ENCODE assay signal across 20 mouse cellular contexts in genomic region chr10:86794794-86795535, GRCm38 (mm10). TPM values are rescaled to one million over a fixed set of nuclear protein-coding genes. Genes with fewer than 3 reads are reported as not detected.
DNase-seq lines count a peak whose midpoint lies in the region; ATAC-seq and TF ChIP-seq lines count a peak whose summit lies in the region.
"Had no signal": no experiment of that assay in that cellular context is flagged by ENCODE, and none has a peak within 500 bp of the region (broad histone marks: within the 10 kb centered on the region; RNA-seq: fewer than 3 reads in every experiment).

No protein-coding gene starts in this region.

- no peak overlapping the region for H3K4me3 ChIP-seq in forebrain, embryonic 13.5 days
- H3K4me3 ChIP-seq in forebrain, postnatal 0 days (ENCODE audit: low read depth, low read length), result no peak overlapping the region
- H3K4me3 ChIP-seq in layer of hippocampus, adult 2 months, result no peak overlapping the region
- H3K4me3 ChIP-seq in heart, embryonic 16.5 days (ENCODE audit: low read length), result no peak overlapping the region
- H3K4me3 ChIP-seq: embryonic facial prominence, embryonic 10.5 days; limb, embryonic 13.5 days; myocyte had no signal

- H3K9me3 ChIP-seq in forebrain, embryonic 13.5 days (replicated peaks), result no peaks in the 10 kb centered on the region
- no peaks in the 10 kb centered on the region for H3K9me3 ChIP-seq in forebrain, postnatal 0 days (ENCODE audit: low read length)
- H3K9me3 ChIP-seq in heart, embryonic 16.5 days (replicated peaks; ENCODE audit: control insufficient read depth, low read length), result no peaks in the 10 kb centered on the region
- H3K9me3 ChIP-seq: embryonic facial prominence, embryonic 10.5 days; limb, embryonic 13.5 days had no signal

- no peak for DNase-seq in forebrain, postnatal 0 days
- no peak for DNase-seq in layer of hippocampus, adult 2 months (ENCODE audit: low spot score in 2 of 2)
- DNase-seq in layer of hippocampus, postnatal 36 days, result no peak
- no peak for DNase-seq in urinary bladder, postnatal 14 days (ENCODE audit: low spot score)
- no peak for DNase-seq in urinary bladder, postnatal 36 days (ENCODE audit: low spot score in 2 of 2)
- DNase-seq: adrenal gland, postnatal 25 days; cerebellum, adult 11 months; kidney, postnatal 10 days; lung, adult 18-20 months; right cerebral cortex, postnatal 4 days; thymus, postnatal 4 days had no signal

- ATAC-seq in forebrain, embryonic 13.5 days, result no peak
- ATAC-seq in forebrain, postnatal 0 days, result no peak
- ATAC-seq in activated CD4-positive, CD25-positive, alpha-beta regulatory T cell, adult 4 months, result peak; percentile 74
- ATAC-seq in heart, embryonic 16.5 days (replicated peaks; ENCODE audit: extremely low read depth, insufficient read depth, low FRiP score), result peak; percentile 73

- no peak for TF ChIP-seq CTCF in forebrain, postnatal 0 days (IDR thresholded peaks at IDR 0.05; ENCODE audit: low read depth)
- TF ChIP-seq CTCF in layer of hippocampus, adult 2 months (conservative IDR thresholded peaks at IDR 0.05), result no peak

- H3K27me3 ChIP-seq in forebrain, embryonic 13.5 days, result no peaks in the 10 kb centered on the region
- no peaks in the 10 kb centered on the region for H3K27me3 ChIP-seq in forebrain, postnatal 0 days (ENCODE audit: insufficient read depth, low read length)
- H3K27me3 ChIP-seq in heart, embryonic 16.5 days (ENCODE audit: control insufficient read depth, insufficient read depth, low read length), result no peaks in the 10 kb centered on the region
- H3K27me3 ChIP-seq: limb, embryonic 13.5 days had no signal

- no peaks in the 10 kb centered on the region for H3K36me3 ChIP-seq in forebrain, embryonic 13.5 days (ENCODE audit: poor library complexity, severe bottlenecking)
- no peaks in the 10 kb centered on the region for H3K36me3 ChIP-seq in forebrain, postnatal 0 days (ENCODE audit: insufficient read depth)
- no peaks in the 10 kb centered on the region for H3K36me3 ChIP-seq in heart, embryonic 16.5 days (ENCODE audit: control insufficient read depth, insufficient read depth)
- H3K36me3 ChIP-seq: embryonic facial prominence, embryonic 10.5 days; limb, embryonic 13.5 days had no signal

- H3K27ac ChIP-seq in forebrain, embryonic 13.5 days, result no peak overlapping the region
- H3K27ac ChIP-seq in forebrain, postnatal 0 days (ENCODE audit: low read depth, low read length), result no peak overlapping the region
- peak overlapping the region; percentile 70 for H3K27ac ChIP-seq in layer of hippocampus, adult 2 months
- peak overlapping the region; percentile 86 for H3K27ac ChIP-seq in heart, embryonic 16.5 days (ENCODE audit: low read length)
- H3K27ac ChIP-seq: embryonic facial prominence, embryonic 10.5 days; limb, embryonic 13.5 days had no signal

- 0 out of 2 replicates have a peak overlapping the region, but pooled peaks have one; percentile 16 for H3K9ac ChIP-seq in forebrain, embryonic 13.5 days
- no peak overlapping the region for H3K9ac ChIP-seq in forebrain, postnatal 0 days
- H3K9ac ChIP-seq in heart, embryonic 16.5 days (ENCODE audit: low read length), result peak overlapping the region; percentile 50
- H3K9ac ChIP-seq: limb, embryonic 13.5 days had no signal

- no peaks in the 10 kb centered on the region for H3K4me1 ChIP-seq in forebrain, embryonic 13.5 days
- no peaks in the 10 kb centered on the region; the same call in 1 of the 2 replicates for H3K4me1 ChIP-seq in forebrain, postnatal 0 days (ENCODE audit: insufficient read depth)
- H3K4me1 ChIP-seq in heart, embryonic 16.5 days (ENCODE audit: control insufficient read depth, insufficient read depth, low read length), result peaks cover 35% of the 10 kb centered on the region
- H3K4me1 ChIP-seq: limb, embryonic 13.5 days had no signal

- WGBS in forebrain, embryonic 13.5 days, result 95% methylated on average over 9 of the region's 9 CpGs
- 88% methylated on average over 9 of the region's 9 CpGs for WGBS in forebrain, postnatal 0 days
- 74% methylated on average over 9 of the region's 9 CpGs for WGBS in heart, embryonic 16.5 days

- no peak overlapping the region for H3K4me2 ChIP-seq in forebrain, embryonic 13.5 days
- H3K4me2 ChIP-seq in forebrain, postnatal 0 days (ENCODE audit: low read depth), result no peak overlapping the region
- no peak overlapping the region for H3K4me2 ChIP-seq in heart, embryonic 16.5 days (ENCODE audit: low read depth, low read length)
- H3K4me2 ChIP-seq: limb, embryonic 13.5 days had no signal

RNA-seq across cellular contexts. Expression of gene Nt5dc3, which starts 16.2 kb away (rescaled TPM):
- 3.5 and 4.3 TPM in 2 replicates for polyA plus RNA-seq in forebrain, embryonic 13.5 days (2015; fragmentation: Nextera tagmentation; extraction: Ambion mirVana)
- total RNA-seq in forebrain, postnatal 0 days (2014; rRNA removed), result 30.2 and 42.2 TPM in 2 replicates
- 7.2 and 9.3 TPM in 2 replicates for polyA plus RNA-seq in forebrain, postnatal 0 days (2015; fragmentation: Nextera tagmentation; extraction: Ambion mirVana)
- 100 to 1,000 TPM; 126 to 148 TPM for total RNA-seq in layer of hippocampus, adult 2 months (2021)
- 100 to 1,000 TPM; 133 to 138 TPM for total RNA-seq in layer of hippocampus, postnatal 36 days (2021)
- polyA plus RNA-seq in activated CD4-positive, CD25-positive, alpha-beta regulatory T cell, adult 4 months (2017; shearing (Covaris generic)), result 1 to 10 TPM in 1 of 2 experiments, under 1 TPM in 1; 0.79 to 1.2 TPM
- polyA plus RNA-seq in heart, embryonic 16.5 days (2015; fragmentation: Nextera tagmentation; extraction: Ambion mirVana), result 4.8 and 5.0 TPM in 2 replicates

RNA-seq across cellular contexts. Expression of gene Gm49358, which starts 31.2 kb away (rescaled TPM):
- polyA plus RNA-seq in forebrain, embryonic 13.5 days (2015; fragmentation: Nextera tagmentation; extraction: Ambion mirVana), result not detected in 2 replicates
- 8.1 and 14.7 TPM in 2 replicates for total RNA-seq in forebrain, postnatal 0 days (2014; rRNA removed)
- not detected in 2 replicates for polyA plus RNA-seq in forebrain, postnatal 0 days (2015; fragmentation: Nextera tagmentation; extraction: Ambion mirVana)
- total RNA-seq in layer of hippocampus, adult 2 months (2021), result 10 to 100 TPM; 42.5 to 54.0 TPM
- 10 to 100 TPM; 45.5 to 45.7 TPM for total RNA-seq in layer of hippocampus, postnatal 36 days (2021)
- polyA plus RNA-seq in activated CD4-positive, CD25-positive, alpha-beta regulatory T cell, adult 4 months (2017; shearing (Covaris generic)), result not detected
- not detected in 2 replicates for polyA plus RNA-seq in heart, embryonic 16.5 days (2015; fragmentation: Nextera tagmentation; extraction: Ambion mirVana)
- total RNA-seq: megakaryocyte, adult 5-6 weeks had no signal
- polyA plus RNA-seq: embryonic facial prominence, embryonic 10.5 days; gonadal fat pad, adult 2 months; myocyte; stomach, embryonic 16.5 days had no signal

Comparison
In these comparisons a context has a peak if more than half of its experiments do, and no peak if none do; other contexts are left out.
1. ATAC-seq: peak in activated CD4-positive, CD25-positive, alpha-beta regulatory T cell, adult 4 months (single experiment) and heart, embryonic 16.5 days (single experiment); none in forebrain, embryonic 13.5 days (single experiment) and forebrain, postnatal 0 days (single experiment).
2. H3K27ac ChIP-seq: peak in layer of hippocampus, adult 2 months (single experiment) and heart, embryonic 16.5 days (single experiment); none in forebrain, embryonic 13.5 days (single experiment) and forebrain, postnatal 0 days (single experiment).